Mouse (Mus musculus): Measurements from ENCODE around the gene Tspan12. TPM values are rescaled to one million over a fixed set of nuclear protein-coding genes. Genes with fewer than 3 reads are reported as not detected.

The Tspan12 gene
- polyA plus RNA-seq, 1 experiment from 2014 or later, result 42.1 TPM

- WGBS, result 88% methylated on average over 7 of the region's 7 CpGs
- Histone ChIP-seq H3K9ac (no peak overlapping the region), H3K27ac (no peak overlapping the region), H3K9me3 (no peaks in the 10 kb centered on the region), H3K27me3 (no peaks in the 10 kb centered on the region), H3K36me3 (no peaks in the 10 kb centered on the region), H3K4me1 (no peaks in the 10 kb centered on the region), H3K4me2 (replicated peaks) (no peak overlapping the region), H3K4me3 (no peak overlapping the region)
- ATAC-seq (ENCODE audit: insufficient number of reproducible peaks, insufficient read depth, low FRiP score, low TSS enrichment), result no peak
These were observed 24.3 kb downstream of the Tspan12 start for GRCm38 (mm10) chr6:21828001-21828400.

- no peak for ATAC-seq (ENCODE audit: insufficient number of reproducible peaks, insufficient read depth, low FRiP score, low TSS enrichment)
- Histone ChIP-seq H3K4me1 (no peaks in the 10 kb centered on the region), H3K9ac (no peak overlapping the region), H3K4me2 (replicated peaks) (no peak overlapping the region), H3K9me3 (no peaks in the 10 kb centered on the region), H3K36me3 (no peaks in the 10 kb centered on the region), H3K27ac (no peak overlapping the region), H3K4me3 (no peak overlapping the region), H3K27me3 (no peaks in the 10 kb centered on the region)
- 92% methylated on average over 7 of the region's 7 CpGs for WGBS
These were observed 28.6 kb downstream of the Tspan12 start for GRCm38 (mm10) chr6:21823694-21824093.

GRCm38 (mm10) chr6:21823281-21823680 lies 29.0 kb downstream of the Tspan12 start:
- WGBS, result 63% methylated on average over 8 of the region's 8 CpGs
- H3K4me3 ChIP-seq, result no peak overlapping the region
- H3K36me3 ChIP-seq, result no peaks in the 10 kb centered on the region
- no peaks in the 10 kb centered on the region for H3K4me1 ChIP-seq
- H3K9me3 ChIP-seq, result no peaks in the 10 kb centered on the region
- no peak overlapping the region for H3K4me2 ChIP-seq (replicated peaks)
- no peak for ATAC-seq (ENCODE audit: insufficient number of reproducible peaks, insufficient read depth, low FRiP score, low TSS enrichment)
- no peak overlapping the region for H3K9ac ChIP-seq
- no peak overlapping the region for H3K27ac ChIP-seq
- H3K27me3 ChIP-seq, result no peaks in the 10 kb centered on the region

- 66% methylated on average over 7 of the region's 7 CpGs for WGBS
- Histone ChIP-seq H3K4me2 (replicated peaks) (no peak overlapping the region), H3K9ac (no peak overlapping the region)
These were observed 29.6 kb downstream of the Tspan12 start for GRCm38 (mm10) chr6:21822721-21823134.

GRCm38 (mm10) chr6:21818107-21818807 lies 34.1 kb downstream of the Tspan12 start:
- Histone ChIP-seq H3K4me1 (no peaks in the 10 kb centered on the region), H3K9ac (no peak overlapping the region), H3K36me3 (no peaks in the 10 kb centered on the region), H3K4me2 (replicated peaks) (no peak overlapping the region), H3K9me3 (no peaks in the 10 kb centered on the region), H3K27me3 (no peaks in the 10 kb centered on the region), H3K4me3 (no peak overlapping the region), H3K27ac (no peak overlapping the region)
- ATAC-seq (ENCODE audit: insufficient number of reproducible peaks, insufficient read depth, low FRiP score, low TSS enrichment), result no peak
- 48% methylated on average over 5 of the region's 5 CpGs for WGBS

More at GRCm38 (mm10) chr6:21822721-21823134, 29.6 kb downstream of the Tspan12 start:
- no peaks in the 10 kb centered on the region for H3K36me3 ChIP-seq
- H3K27me3 ChIP-seq, result no peaks in the 10 kb centered on the region
- H3K27ac ChIP-seq, result no peak overlapping the region
- ATAC-seq (ENCODE audit: insufficient number of reproducible peaks, insufficient read depth, low FRiP score, low TSS enrichment), result no peak
- no peaks in the 10 kb centered on the region for H3K4me1 ChIP-seq
- no peaks in the 10 kb centered on the region for H3K9me3 ChIP-seq
- no peak overlapping the region for H3K4me3 ChIP-seq

- Histone ChIP-seq H3K4me3 (no peak overlapping the region), H3K27ac (no peak overlapping the region), H3K9me3 (no peaks in the 10 kb centered on the region), H3K9ac (no peak overlapping the region), H3K4me2 (replicated peaks) (no peak overlapping the region), H3K36me3 (no peaks in the 10 kb centered on the region), H3K4me1 (no peaks in the 10 kb centered on the region), H3K27me3 (no peaks in the 10 kb centered on the region)
- ATAC-seq (ENCODE audit: insufficient number of reproducible peaks, insufficient read depth, low FRiP score, low TSS enrichment), result no peak
- WGBS, result 92% methylated on average over 7 of the region's 7 CpGs
These were observed 46.3 kb downstream of the Tspan12 start for GRCm38 (mm10) chr6:21806005-21806404.

GRCm38 (mm10) chr6:21805013-21805570 lies 47.2 kb downstream of the Tspan12 start:
- H3K9me3 ChIP-seq, result no peaks in the 10 kb centered on the region
- ATAC-seq (ENCODE audit: insufficient number of reproducible peaks, insufficient read depth, low FRiP score, low TSS enrichment), result no peak
- H3K36me3 ChIP-seq, result no peaks in the 10 kb centered on the region
- H3K27me3 ChIP-seq, result no peaks in the 10 kb centered on the region
- WGBS, result 57% methylated on average over 7 of the region's 7 CpGs
- no peak overlapping the region for H3K9ac ChIP-seq
- no peak overlapping the region for H3K27ac ChIP-seq
- no peak overlapping the region for H3K4me2 ChIP-seq (replicated peaks)
- no peak overlapping the region for H3K4me3 ChIP-seq
- H3K4me1 ChIP-seq, result no peaks in the 10 kb centered on the region

- no peaks in the 10 kb centered on the region for H3K27me3 ChIP-seq
- no peak overlapping the region for H3K4me3 ChIP-seq
- no peak overlapping the region for H3K27ac ChIP-seq
- no peaks in the 10 kb centered on the region for H3K36me3 ChIP-seq
- H3K4me1 ChIP-seq, result no peaks in the 10 kb centered on the region
- no peak for ATAC-seq (ENCODE audit: insufficient number of reproducible peaks, insufficient read depth, low FRiP score, low TSS enrichment)
- WGBS, result 73% methylated on average over 10 of the region's 10 CpGs
- no peaks in the 10 kb centered on the region for H3K9me3 ChIP-seq
- no peak overlapping the region for H3K4me2 ChIP-seq (replicated peaks)
- no peak overlapping the region for H3K9ac ChIP-seq
These were observed 48.6 kb downstream of the Tspan12 start for GRCm38 (mm10) chr6:21803483-21804340.

GRCm38 (mm10) chr6:21798581-21798980 lies 53.7 kb downstream of the Tspan12 start:
- H3K4me3 ChIP-seq, result no peak overlapping the region
- no peak overlapping the region for H3K4me2 ChIP-seq (replicated peaks)
- no peaks in the 10 kb centered on the region for H3K36me3 ChIP-seq
- H3K4me1 ChIP-seq, result no peaks in the 10 kb centered on the region
- no peak overlapping the region for H3K9ac ChIP-seq
- WGBS, result 89% methylated on average over 9 of the region's 9 CpGs
- no peaks in the 10 kb centered on the region for H3K9me3 ChIP-seq
- H3K27me3 ChIP-seq, result no peaks in the 10 kb centered on the region
- no peak overlapping the region for H3K27ac ChIP-seq
- no peak for ATAC-seq (ENCODE audit: insufficient number of reproducible peaks, insufficient read depth, low FRiP score, low TSS enrichment)

- H3K27ac ChIP-seq, result no peak overlapping the region
- H3K27me3 ChIP-seq, result no peaks in the 10 kb centered on the region
- H3K4me2 ChIP-seq (replicated peaks), result no peak overlapping the region
- H3K4me3 ChIP-seq, result no peak overlapping the region
- no peak overlapping the region for H3K9ac ChIP-seq
- ATAC-seq (ENCODE audit: insufficient number of reproducible peaks, insufficient read depth, low FRiP score, low TSS enrichment), result no peak
- H3K36me3 ChIP-seq, result no peaks in the 10 kb centered on the region
- H3K9me3 ChIP-seq, result no peaks in the 10 kb centered on the region
- no peaks in the 10 kb centered on the region for H3K4me1 ChIP-seq
- 95% methylated on average over 4 of the region's 4 CpGs for WGBS
These were observed 55.2 kb downstream of the Tspan12 start for GRCm38 (mm10) chr6:21797087-21797486.

GRCm38 (mm10) chr6:21796413-21796812 lies 55.9 kb downstream of the Tspan12 start:
- Histone ChIP-seq H3K4me1 (no peaks in the 10 kb centered on the region), H3K36me3 (no peaks in the 10 kb centered on the region), H3K27me3 (no peaks in the 10 kb centered on the region), H3K4me2 (replicated peaks) (no peak overlapping the region), H3K27ac (no peak overlapping the region), H3K9me3 (no peaks in the 10 kb centered on the region), H3K4me3 (no peak overlapping the region), H3K9ac (no peak overlapping the region)
- WGBS, result 87% methylated on average over 10 of the region's 10 CpGs
- no peak for ATAC-seq (ENCODE audit: insufficient number of reproducible peaks, insufficient read depth, low FRiP score, low TSS enrichment)

- no peaks in the 10 kb centered on the region for H3K9me3 ChIP-seq
- H3K4me3 ChIP-seq, result no peak overlapping the region
- H3K4me1 ChIP-seq, result no peaks in the 10 kb centered on the region
- no peak overlapping the region for H3K9ac ChIP-seq
- H3K27me3 ChIP-seq, result no peaks in the 10 kb centered on the region
- ATAC-seq (ENCODE audit: insufficient number of reproducible peaks, insufficient read depth, low FRiP score, low TSS enrichment), result no peak
- no peak overlapping the region for H3K4me2 ChIP-seq (replicated peaks)
- no peaks in the 10 kb centered on the region for H3K36me3 ChIP-seq
- WGBS, result 77% methylated on average over 5 of the region's 5 CpGs
- H3K27ac ChIP-seq, result no peak overlapping the region
These were observed 56.9 kb downstream of the Tspan12 start for GRCm38 (mm10) chr6:21795410-21795809.
